Mouse (Mus musculus): Measurements from ENCODE around the gene Vcp.

Gene Vcp

DNA sequence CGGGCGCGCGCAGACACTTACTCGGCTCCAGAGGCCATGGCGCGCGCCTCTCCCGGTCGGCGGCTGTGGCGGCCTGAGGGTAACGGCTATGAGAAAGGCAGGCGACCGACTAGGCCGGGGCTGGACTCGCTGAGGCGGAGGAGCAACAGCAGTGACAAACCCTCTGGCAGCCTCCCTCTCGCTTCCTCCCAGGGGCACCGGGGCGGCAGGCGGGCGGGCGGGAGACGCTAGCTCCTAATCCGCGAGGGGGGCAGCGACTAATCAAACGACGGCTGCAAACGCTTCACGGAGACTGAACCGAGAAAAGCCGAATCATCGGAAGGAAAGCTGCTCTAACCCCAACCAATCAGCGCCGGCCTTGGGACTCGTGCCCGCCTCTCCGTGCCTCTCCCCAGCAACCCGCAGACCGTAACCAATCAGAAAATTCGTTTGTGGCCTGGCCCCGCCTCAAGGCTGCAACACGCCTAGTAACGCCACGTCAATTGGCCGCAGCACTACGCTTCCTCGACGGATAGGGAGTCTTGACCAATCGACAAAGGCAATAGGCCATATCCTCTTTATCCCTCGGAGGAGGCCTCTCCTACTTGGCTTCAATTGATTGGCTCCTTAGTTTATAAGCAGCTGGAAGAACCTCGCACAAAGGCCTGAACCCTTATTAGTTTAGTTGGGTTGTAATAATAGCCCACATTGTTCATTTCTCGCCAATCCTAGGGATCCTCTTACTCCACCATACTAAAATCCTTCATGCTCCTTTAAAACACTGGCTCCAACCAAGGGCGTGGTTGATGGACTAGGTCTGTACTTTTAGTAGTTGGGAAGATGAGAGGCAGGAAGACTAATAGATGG lies at the start of gene Vcp:
Vcp (minus strand) TSS at position 367 of the 846 bp plus-strand sequence.
- DNase-seq (ENCODE audit: extremely low spot score, low spot score) = peak; percentile 97

DNA sequence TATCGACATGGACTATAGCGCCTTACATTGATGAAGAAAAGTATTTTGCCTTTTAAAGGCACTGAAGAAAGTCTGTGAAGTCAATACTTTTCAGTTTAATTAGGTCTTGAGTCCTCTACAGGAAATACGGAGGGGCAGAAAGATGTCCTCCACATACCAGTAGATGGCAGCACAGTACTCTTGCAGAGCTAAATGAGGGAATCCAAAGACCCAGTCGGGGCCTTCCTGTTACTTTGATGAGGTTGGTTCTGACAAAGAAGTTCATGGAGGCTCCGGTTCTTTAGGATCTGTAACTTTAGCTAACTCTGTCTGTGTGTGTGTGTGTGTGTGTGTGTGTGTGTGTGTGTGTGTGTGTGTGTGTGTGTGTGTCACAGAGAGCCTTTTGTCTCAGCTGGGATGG lies 46.9 kb upstream of the Vcp start:
- peak; percentile 53 for DNase-seq (ENCODE audit: extremely low spot score, low spot score)

DNA sequence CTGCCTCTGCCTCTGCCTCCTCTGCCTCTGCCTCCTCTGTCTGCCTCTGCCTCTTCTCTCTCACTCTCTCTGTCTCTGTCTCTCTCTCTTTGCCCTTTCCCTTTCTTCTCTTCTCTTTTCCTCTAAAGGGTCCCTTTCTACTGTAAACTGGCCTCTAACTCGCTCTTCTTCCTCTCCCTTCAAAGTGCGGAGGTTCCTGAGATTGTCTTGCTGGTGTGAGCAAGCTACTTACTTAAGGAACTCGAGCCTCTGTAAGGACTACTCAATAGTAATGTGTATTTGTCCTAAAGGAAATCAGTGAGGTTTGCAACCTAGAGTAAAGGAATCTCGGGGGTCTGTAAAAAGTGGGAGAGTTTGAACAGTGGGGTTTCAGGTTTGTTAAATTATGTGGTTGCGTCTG lies 46.3 kb upstream of the Vcp start:
- DNase-seq (ENCODE audit: extremely low spot score, low spot score) = no peak

DNA sequence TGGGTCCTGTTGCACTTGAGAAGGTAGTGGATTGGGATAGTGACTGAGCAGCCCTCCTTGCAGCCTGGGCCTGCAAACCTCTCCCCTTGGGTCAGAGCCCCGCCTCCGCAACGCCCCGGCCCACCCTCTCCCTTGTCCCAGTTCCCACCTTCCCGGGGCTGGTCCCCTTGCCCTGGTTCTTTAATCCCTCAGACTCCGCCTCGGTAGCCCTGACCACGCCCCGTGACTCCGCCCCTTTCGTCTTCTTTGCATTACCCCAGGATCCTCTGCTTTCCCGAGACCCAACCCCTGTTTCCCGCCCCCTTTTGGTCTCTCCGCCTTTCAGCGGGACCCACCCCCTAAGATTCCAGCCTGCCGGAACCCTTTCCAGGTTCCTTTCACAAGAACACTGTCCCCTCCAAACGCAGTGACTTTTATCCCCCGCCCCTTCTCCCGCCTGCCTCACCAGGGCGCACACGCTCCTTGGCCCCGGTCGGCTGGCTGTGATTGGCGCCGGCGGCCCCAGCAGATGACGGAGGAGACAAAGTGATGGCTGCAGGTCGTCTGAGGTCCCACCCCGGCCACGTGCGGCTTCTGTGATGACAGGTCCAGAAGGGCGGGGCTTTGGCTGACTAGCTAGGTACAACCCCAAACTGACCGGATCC lies 45.5 kb upstream of the Vcp start, which contains the start of gene Fam214b:
Fam214b (minus strand) TSS at position 562 of the 644 bp plus-strand sequence.
- peak; percentile 99 for DNase-seq (ENCODE audit: extremely low spot score, low spot score)

DNA sequence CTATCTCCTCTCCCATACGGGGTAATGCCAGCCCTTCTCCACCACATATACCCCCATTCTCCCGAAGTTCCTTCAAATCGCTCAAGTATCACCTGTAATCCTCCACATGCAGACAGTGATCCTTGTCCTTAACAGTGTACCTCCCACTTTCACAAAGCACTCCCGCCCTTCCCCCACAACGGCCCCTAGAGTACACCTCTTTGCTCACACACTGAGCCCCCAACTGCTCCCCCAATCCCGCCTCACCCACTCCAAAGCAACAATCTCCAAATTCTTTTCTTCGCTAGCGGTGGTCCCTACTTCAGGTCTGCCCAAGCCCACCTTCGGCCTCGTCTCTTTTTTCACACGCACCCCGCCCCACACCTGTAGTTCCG lies 45.0 kb upstream of the Vcp start:
- DNase-seq (ENCODE audit: extremely low spot score, low spot score) = no peak

DNA sequence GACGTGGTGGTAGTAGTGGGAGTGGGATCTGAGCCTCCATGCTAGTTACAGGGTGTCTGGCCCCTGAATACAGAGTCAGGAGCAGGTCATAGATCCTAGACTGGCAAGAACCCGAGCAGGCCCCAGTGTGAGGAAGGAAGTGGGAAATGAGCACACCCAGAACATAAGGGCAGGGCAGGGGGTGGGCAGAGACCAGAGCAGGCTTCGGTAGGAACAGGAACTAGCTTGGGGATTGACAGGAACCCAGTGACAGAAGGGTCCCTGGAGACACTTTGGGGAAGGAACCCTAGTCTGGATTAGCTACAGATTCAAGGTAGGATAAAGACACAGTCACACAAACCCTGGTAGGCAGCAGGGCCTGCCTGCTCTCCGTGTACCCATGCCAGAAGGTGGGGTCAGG lies 44.4 kb upstream of the Vcp start:
- no peak for DNase-seq (ENCODE audit: extremely low spot score, low spot score)

DNA sequence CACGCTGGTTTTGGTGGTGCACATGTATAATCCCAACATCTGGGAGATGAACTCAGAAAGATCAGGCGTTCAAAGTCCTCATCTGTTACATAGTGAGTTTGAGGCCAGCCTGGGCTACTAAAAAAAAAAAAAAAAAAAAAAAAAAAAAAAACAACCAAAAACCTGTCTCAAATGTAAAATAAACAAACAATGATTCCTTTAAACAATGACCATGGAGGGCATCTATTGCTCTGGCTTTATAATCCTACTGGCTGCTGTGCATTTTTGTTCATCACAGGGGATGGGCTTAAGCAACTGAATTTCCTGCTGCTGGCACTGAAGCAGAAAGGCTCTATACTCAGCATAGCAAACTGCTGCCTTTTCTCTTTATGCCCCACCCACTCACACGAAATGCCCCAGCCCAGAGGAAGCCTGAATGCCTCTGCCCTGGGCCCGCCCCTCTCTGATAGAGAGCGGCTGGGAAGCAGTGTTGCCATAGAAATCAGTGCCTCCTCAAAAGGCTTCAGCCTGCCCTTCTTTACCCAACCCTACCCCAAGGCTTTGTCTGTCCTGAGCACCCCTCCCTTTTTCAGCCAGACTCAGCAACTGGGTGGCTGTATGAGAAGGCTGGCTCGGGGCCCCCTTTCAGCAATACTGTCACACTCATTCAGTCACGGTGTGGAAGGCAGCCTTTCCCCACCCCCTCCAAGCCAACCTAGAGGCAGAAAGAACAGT lies 43.5 kb upstream of the Vcp start:
- DNase-seq (ENCODE audit: extremely low spot score, low spot score) = peak; percentile 72

DNA sequence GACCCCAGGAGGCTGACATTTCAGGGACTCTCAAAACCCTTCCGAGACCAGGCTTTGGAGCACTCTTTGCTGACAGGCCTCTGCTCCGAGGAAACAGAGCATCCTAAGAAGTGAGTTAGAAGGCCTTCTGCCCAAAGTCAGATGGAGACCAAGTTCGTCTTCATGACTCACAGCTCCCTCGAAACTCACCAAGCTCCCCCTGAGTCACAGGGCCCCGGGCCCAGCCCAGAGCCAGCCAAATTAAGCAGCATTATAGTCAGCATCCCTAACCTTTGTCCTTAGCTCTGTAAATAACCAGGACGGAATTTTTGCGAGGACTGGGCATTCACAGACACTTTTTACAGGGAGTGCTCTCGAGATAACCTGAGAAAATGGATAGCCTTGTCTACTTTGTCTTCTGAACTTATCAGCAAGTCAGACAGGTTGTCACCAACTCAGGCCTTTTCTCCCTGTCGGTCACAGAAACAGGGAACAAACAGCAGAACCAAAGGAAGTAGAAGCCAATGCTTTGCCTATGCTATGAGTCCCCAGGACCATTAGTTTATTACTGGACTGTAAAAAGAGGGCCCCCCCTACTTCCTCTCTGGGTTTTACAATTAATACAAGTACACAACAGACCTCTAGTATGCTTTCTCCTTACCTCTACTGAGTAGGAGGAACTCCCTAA lies 40.7 kb upstream of the Vcp start:
- DNase-seq (ENCODE audit: extremely low spot score, low spot score) = no peak

DNA sequence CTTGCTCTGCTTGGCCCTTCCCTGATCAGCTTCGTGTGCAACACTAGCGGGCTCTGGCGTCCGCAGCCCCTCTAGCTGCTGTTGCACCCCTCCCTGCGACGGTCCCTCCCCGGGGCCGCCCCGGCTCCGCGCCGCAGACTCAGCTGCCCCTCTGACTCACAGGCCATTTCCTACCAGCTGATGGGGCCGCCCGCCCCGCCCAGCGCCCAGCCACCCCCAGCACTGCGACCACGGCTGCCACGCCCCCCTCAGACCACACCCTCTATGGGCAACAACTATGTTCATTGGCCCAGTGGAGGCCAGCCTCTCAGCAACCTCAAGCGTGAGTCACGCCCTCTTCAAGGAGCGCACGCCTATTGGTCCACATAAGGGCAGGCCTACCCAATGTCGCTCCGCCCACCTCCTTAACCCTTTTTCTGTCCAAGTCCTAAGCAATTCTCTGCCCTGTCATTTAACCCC lies 39.8 kb upstream of the Vcp start:
- DNase-seq (ENCODE audit: extremely low spot score, low spot score) = peak; percentile 93

DNA sequence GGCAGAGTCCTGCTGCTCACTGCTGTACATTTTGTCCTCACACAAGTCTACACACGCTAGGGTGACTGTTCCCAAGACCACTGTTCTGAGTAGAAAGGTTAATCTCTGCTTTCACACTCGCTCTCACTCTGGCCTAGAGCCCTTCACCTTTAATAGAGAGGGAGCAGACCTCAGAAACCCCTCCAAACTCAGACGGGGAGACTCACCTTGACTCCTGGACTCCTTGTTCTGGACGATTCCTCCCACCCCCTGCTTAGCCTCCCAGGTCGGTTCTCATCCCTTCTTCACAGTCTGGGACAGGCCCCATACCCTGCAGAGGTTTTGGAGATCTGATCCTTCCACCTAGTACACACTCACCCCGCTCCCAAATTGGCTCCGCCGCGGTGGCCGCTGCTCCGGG lies 39.3 kb upstream of the Vcp start:
- no peak for DNase-seq (ENCODE audit: extremely low spot score, low spot score)

DNA sequence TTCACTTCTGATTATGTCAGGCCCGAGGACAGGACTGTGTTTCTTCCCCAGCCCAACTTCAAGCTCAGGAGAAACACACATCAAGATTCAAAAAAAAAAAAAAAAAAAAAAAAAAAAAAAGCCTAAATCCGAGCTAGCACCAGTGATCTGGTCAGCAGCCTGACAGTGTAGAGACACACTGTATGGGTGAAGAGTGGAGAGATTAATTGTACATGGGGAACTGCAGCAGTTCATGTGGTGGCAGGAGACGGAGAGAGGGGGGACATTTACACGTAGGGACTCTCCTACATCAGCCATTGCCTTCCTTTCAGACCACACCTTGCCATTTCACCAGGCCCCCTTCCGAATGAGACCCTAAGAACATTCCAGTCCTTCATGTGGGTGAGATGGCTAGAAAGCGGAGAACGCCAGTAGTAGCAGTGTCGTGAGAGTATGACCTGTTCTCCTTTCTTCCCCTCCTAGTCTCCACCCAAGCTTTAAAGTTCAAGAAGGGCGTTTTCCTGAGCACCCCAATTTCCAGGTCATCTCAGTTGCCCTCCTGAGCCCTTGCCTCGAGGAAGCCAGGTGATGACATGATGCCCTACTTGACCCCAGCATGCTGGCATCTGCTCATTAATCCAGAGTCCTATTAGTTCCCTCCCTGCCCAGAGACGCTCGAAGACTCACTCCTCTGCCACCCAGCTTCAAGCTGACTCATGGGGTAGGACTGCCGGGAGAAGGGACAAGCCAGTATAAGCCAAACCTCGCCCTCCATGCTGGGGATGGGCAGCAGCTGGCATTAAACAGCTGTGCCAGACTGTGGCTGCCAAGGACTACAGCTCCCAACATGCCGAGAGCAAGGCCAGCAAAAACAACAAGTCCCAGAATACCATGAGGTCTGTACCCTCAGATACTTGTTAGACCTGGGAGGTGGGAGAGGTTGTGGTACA lies 38.5 kb upstream of the Vcp start:
- DNase-seq (ENCODE audit: extremely low spot score, low spot score) = no peak

DNA sequence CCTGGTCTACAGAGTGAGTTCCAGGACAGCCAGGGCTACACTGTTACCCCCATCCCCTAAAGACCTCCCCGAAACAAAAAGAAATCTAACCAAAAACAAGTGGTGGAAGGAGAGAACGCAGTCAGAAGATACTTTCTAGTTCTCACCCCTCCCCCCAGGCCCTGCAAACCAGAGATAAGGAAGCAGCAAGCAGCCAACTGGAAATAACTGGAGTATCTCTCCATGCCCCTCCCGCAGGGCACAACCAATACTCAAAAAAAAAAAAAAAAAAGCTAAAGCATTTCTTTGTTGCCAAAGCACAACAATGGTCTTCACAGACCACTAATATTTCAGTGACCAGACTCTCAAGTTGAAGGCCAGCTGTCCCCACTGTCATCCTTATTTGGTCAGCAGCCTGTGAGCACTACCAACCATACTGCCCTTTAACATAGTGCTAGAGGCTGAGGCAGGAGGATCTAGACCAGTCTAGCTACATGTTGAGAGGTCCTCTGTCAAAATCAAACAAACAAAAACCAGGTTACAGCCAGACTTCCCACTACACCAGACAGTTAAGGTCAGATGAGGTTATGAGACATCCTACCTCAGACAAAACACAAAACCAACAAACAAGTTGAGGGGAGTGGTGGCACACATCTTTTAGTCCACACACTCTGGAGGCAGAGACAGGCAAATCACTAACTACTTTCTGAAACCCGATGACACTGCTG lies 37.7 kb upstream of the Vcp start:
- DNase-seq (ENCODE audit: extremely low spot score, low spot score) = no peak

DNA sequence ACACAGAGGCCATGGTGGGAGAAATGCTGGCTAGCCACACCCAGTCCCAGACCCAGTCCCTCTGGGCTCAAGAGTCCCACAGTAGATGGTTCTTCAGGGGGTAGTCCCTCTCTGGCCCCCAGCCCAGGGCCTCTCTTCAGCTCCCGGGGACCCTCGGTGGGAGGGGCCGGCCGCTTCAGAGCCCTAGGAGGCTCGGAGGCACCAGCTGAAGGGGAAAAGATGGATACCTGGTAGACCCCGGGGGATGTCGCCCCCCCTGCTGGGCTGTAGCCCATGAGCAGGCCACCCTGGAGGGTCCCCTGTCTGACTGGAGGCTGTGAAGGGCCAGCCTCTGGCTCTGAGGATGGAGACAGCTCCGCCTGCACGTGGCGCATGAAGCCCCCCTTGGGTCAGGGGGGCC lies 36.0 kb upstream of the Vcp start:
- DNase-seq (ENCODE audit: extremely low spot score, low spot score) = no peak

DNA sequence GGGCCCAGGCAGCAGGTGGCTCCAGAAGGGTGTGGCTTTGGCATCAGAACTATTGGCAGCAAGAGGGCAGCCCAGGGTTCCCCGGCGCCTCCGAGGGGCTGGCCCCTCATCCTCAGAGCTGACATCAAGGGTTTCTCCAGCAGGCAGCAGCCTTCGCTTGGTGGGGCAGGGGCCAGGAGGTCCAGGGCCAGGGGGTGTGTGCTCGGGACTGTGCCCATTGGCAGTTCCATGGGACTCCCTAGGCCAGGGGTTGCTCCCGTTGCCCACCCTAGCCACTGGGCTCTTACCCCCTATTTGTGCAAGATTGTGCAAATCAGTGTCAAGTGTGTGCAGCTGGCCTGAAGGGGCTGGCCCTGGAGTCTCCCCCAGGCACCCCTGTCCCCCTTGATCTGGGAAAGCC lies 35.5 kb upstream of the Vcp start:
- DNase-seq (ENCODE audit: extremely low spot score, low spot score) = no peak

DNA sequence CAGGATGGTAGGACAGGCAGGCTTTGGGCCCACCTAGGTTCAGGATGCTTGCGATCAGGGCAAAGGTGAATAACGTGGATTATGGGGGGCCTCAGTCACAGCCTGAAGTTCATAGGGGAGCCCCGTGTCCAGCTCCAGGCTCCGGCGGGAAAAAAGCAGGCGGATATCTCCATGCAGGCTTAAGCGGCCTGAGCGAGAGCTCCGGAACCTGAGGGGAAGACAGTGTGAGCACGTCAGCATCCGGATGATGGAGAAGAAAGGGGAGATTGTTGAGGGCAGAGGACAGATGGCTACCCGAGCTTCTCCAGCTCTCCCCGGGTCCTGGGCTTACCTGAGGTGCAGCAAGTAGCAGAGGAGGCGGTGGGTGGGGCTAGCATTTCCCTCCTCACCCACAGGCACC lies 33.2 kb upstream of the Vcp start:
- no peak for DNase-seq (ENCODE audit: extremely low spot score, low spot score)

DNA sequence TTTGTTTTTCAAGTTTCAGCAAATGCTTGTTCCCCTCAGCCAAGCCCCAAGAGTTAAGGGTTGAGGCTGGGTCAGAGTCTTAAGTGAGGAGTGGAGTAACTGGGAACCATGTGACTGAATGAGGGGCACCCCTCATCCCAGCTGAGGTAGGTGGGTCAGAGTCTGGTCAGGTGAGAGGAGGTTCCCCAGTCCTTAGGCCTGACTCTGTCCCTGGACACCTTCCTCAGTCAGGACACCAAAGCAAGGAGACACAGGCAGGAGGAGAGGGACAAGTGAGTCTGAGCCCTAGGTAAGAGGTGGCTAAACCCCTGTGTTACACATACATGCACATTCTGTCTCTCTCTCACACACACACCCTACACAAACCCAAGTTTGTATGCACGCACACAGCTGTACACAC lies 32.2 kb upstream of the Vcp start:
- DNase-seq (ENCODE audit: extremely low spot score, low spot score) = no peak

DNA sequence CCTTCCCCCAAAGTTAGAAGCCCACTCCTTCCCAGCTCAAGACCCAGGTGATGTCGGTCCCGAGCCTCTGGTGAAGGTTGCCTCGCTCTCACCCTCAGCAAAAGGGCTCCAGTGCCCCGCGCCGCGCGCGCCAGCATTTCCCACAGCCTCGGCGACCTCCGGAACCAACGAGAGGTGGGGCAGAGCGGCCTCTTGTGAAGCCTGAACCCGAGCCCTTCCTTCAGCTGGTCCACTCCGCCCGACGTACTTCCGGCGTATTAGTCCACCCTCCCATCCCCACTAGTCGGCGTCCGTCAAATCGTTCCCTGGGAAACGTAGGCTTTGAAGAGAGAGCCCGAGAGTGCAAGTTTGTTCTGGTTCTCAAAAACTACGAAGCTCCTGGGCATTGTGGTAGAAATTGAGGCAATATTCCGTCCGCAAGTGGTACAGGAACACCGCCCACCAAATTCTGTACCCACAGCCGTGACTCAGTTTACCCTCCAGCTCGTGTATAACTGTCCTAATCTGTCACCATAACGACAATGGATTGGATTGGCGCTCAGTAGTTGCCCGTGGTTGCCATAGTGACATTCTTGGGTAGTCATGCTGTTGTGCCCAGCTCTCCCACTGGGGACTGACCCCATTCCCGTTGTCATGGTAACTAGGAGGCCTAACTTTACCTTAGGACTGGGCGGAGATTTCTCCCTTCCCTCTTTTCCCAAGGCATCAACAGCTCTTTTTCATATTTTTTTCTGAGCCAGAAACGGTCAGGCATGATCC lies 31.1 kb upstream of the Vcp start, which contains the start of gene Stoml2:
Stoml2 (minus strand) TSS at position 474 of the 759 bp plus-strand sequence.
- peak; percentile 91 for DNase-seq (ENCODE audit: extremely low spot score, low spot score)

DNA sequence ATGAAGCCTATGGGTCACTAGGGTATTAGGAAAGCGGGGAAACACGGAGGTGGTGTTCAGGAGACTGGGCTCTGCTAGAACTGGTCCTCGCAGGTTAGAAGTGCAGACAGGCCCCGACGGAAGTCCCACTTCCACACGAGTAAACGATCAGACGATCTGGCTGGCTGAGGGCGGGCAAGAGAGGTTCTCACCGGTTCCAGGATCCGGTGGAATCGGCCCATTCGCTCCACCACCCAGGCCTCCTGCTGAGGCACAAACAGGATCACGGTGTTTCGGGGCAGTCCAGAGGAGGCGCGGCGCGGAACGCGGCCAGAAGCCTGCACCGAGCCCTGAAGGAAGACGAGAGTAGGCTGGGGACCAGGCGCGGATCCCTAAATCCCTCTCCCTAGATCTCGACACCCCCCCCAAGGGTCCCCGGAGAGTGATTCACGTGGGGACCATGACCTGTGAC lies 30.5 kb upstream of the Vcp start:
- no peak for DNase-seq (ENCODE audit: extremely low spot score, low spot score)

DNA sequence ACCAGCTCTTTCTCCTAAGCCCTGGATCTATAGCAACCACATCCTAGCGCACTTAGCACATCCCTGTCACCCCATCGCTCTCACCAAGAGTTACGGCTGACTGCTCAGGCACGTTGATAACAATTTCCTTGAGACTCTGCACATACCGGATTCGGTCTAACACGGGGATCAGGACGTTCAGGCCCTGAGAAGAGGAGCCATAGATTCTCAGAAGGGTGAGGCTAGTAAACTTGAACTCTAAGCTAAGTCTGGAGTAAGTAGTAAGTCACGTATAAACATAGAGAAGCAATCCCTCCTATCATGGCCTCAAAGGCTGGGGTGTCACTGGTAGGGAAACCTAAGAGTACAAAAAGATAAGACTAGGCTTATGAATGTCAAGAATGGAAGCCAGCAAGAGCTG lies 30.0 kb upstream of the Vcp start:
- DNase-seq (ENCODE audit: extremely low spot score, low spot score) = no peak
